ENCODE assay signal across 20 mouse cellular contexts in genomic region chr5:41755373-41755960, GRCm38 (mm10). TPM values are rescaled to one million over a fixed set of nuclear protein-coding genes. Genes with fewer than 3 reads are reported as not detected.
DNase-seq lines count a peak whose midpoint lies in the region; ATAC-seq lines count a peak whose summit lies in the region.
"Had no signal": no experiment of that assay in that cellular context is flagged by ENCODE, and none has a peak within 500 bp of the region (broad histone marks: within the 10 kb centered on the region; RNA-seq: fewer than 3 reads in every experiment).

No protein-coding gene starts in this region.

- no peaks in the 10 kb centered on the region for H3K36me3 ChIP-seq in megakaryocyte, embryonic 14.5 days (replicated peaks; ENCODE audit: low read length)
- H3K36me3 ChIP-seq in intestine, embryonic 14.5 days (ENCODE audit: control insufficient read depth, insufficient read depth, low read length) = no peaks in the 10 kb centered on the region
- H3K36me3 ChIP-seq in stomach, embryonic 14.5 days (ENCODE audit: control insufficient read depth, insufficient read depth, low read length) = no peaks in the 10 kb centered on the region
- H3K36me3 ChIP-seq: heart, embryonic 10.5 days; hindbrain, embryonic 15.5 days had no signal

- H3K4me3 ChIP-seq in megakaryocyte, embryonic 14.5 days (replicated peaks) = peak overlapping the region; percentile 33
- peak overlapping the region; percentile 22; the same call in 1 of the 2 replicates for H3K4me3 ChIP-seq in intestine, embryonic 14.5 days (ENCODE audit: low read depth, low read length)
- H3K4me3 ChIP-seq in stomach, embryonic 14.5 days (ENCODE audit: low read depth, low read length) = no peak overlapping the region; the same call in 1 of the 2 replicates
- H3K4me3 ChIP-seq: hindbrain, embryonic 15.5 days had no signal

- H3K27me3 ChIP-seq in megakaryocyte, embryonic 14.5 days (replicated peaks) = peaks cover 94% of the 10 kb centered on the region
- peaks cover 95% of the 10 kb centered on the region for H3K27me3 ChIP-seq in intestine, embryonic 14.5 days (replicated peaks; ENCODE audit: control insufficient read depth, insufficient read depth, low read length)
- peaks cover 43% of the 10 kb centered on the region for H3K27me3 ChIP-seq in stomach, embryonic 14.5 days (ENCODE audit: control insufficient read depth, insufficient read depth, low read length)

- no peak for ATAC-seq in megakaryocyte, adult 5-6 weeks (ENCODE audit: poor library complexity, severe bottlenecking)
- ATAC-seq in intestine, embryonic 14.5 days (replicated peaks; ENCODE audit: low FRiP score, low TSS enrichment, low read depth) = no peak
- no peak for ATAC-seq in stomach, embryonic 14.5 days (ENCODE audit: insufficient number of reproducible peaks, insufficient read depth, low FRiP score, low read depth)
- ATAC-seq: CD4-positive, CD25-positive, alpha-beta regulatory T cell, adult 4 months; Patski had no signal

- H3K9ac ChIP-seq in intestine, embryonic 14.5 days (ENCODE audit: low read length) = no peak overlapping the region
- no peak overlapping the region for H3K9ac ChIP-seq in stomach, embryonic 14.5 days (replicated peaks; ENCODE audit: low read depth, low read length)
- H3K9ac ChIP-seq: hindbrain, embryonic 15.5 days had no signal

- H3K4me2 ChIP-seq in intestine, embryonic 14.5 days (ENCODE audit: low read length) = peak overlapping the region; percentile 43
- H3K4me2 ChIP-seq in stomach, embryonic 14.5 days (replicated peaks; ENCODE audit: low read depth, low read length) = peak overlapping the region; percentile 22

- WGBS in intestine, embryonic 14.5 days = 3% methylated on average over 23 of the region's 23 CpGs
- 2% methylated on average over 23 of the region's 23 CpGs for WGBS in stomach, embryonic 14.5 days

- DNase-seq in ZHBTc4 (ENCODE audit: low read depth, low spot score) (peak; percentile 22), liver (no peak)
- DNase-seq in intestine, embryonic 14.5 days (ENCODE audit: low spot score) = peak; percentile 65
- no peak for DNase-seq in adrenal gland, adult 8-10 months
- DNase-seq: cerebellum, adult 9-10 months; gastrocnemius, adult 2 months; layer of hippocampus, adult 9-11 months; right cerebral cortex, postnatal 25 days; thymus, postnatal 36 days had no signal

- H3K4me1 ChIP-seq in megakaryocyte, embryonic 14.5 days = peaks cover 35% of the 10 kb centered on the region
- no peaks in the 10 kb centered on the region for H3K4me1 ChIP-seq in intestine, embryonic 14.5 days (replicated peaks; ENCODE audit: control insufficient read depth, insufficient read depth, low read length)
- no peaks in the 10 kb centered on the region for H3K4me1 ChIP-seq in stomach, embryonic 14.5 days (ENCODE audit: control insufficient read depth, insufficient read depth, low read length)

- H3K9me3 ChIP-seq in megakaryocyte, embryonic 14.5 days = peaks cover 6% of the 10 kb centered on the region
- H3K9me3 ChIP-seq in intestine, embryonic 14.5 days (ENCODE audit: control insufficient read depth, low read length) = no peaks in the 10 kb centered on the region
- no peaks in the 10 kb centered on the region for H3K9me3 ChIP-seq in stomach, embryonic 14.5 days (ENCODE audit: control insufficient read depth, low read depth, low read length)
- H3K9me3 ChIP-seq: heart, embryonic 10.5 days; hindbrain, embryonic 15.5 days had no signal

- H3K27ac ChIP-seq in intestine, embryonic 14.5 days (ENCODE audit: low read depth) = no peak overlapping the region
- no peak overlapping the region; the same call in 1 of the 2 replicates for H3K27ac ChIP-seq in stomach, embryonic 14.5 days (ENCODE audit: low read length)
- H3K27ac ChIP-seq: gastrocnemius, adult 2 months; heart, embryonic 10.5 days; hindbrain, embryonic 15.5 days had no signal

RNA-seq across cellular contexts. Expression of gene Nkx3-2, which starts 8.8 kb away (rescaled TPM):
- polyA plus RNA-seq in megakaryocyte, embryonic 14.5 days (2012; ENCODE audit: insufficient read depth, low replicate concordance) = not detected in 2 replicates
- not detected in 2 replicates for total RNA-seq in megakaryocyte, adult 5-6 weeks (2015)
- not detected in 2 replicates for total RNA-seq in megakaryocyte, adult 5-6 weeks (2017)
- 2.8 and 3.2 TPM in 2 replicates for polyA plus RNA-seq in intestine, embryonic 14.5 days (2014; fragmentation: Nextera tagmentation; extraction: Ambion mirVana)
- 2.0 and 2.8 TPM in 2 replicates for polyA plus RNA-seq in stomach, embryonic 14.5 days (2014; fragmentation: Nextera tagmentation; extraction: Ambion mirVana)
- not detected for total RNA-seq in adrenal gland, adult 8-10 months (2022)
- total RNA-seq: gastrocnemius, adult 2 months; left cerebral cortex, postnatal 36 days; monocyte, adult 5-6 weeks had no signal
- polyA plus RNA-seq: CD4-positive, CD25-positive, alpha-beta regulatory T cell, adult 4 months; hindbrain, embryonic 15.5 days; kidney, embryonic 16.5 days; liver, embryonic 16.5 days had no signal

RNA-seq across cellular contexts. Expression of gene Rab28, which starts 47.5 kb away (rescaled TPM):
- 42.6 and 132 TPM in 2 replicates for polyA plus RNA-seq in megakaryocyte, embryonic 14.5 days (2012; ENCODE audit: insufficient read depth, low replicate concordance)
- total RNA-seq in megakaryocyte, adult 5-6 weeks (2015) = 37.6 and 38.7 TPM in 2 replicates
- 23.7 and 30.2 TPM in 2 replicates for total RNA-seq in megakaryocyte, adult 5-6 weeks (2017)
- 65.9 and 66.5 TPM in 2 replicates for polyA plus RNA-seq in intestine, embryonic 14.5 days (2014; fragmentation: Nextera tagmentation; extraction: Ambion mirVana)
- polyA plus RNA-seq in stomach, embryonic 14.5 days (2014; fragmentation: Nextera tagmentation; extraction: Ambion mirVana) = 72.3 and 78.0 TPM in 2 replicates
- total RNA-seq in adrenal gland, adult 8-10 months (2022) = 10 to 100 TPM; 61.1 to 87.8 (median 71.1) TPM

Comparison
In these comparisons a context has a peak if more than half of its experiments do, and no peak if none do; other contexts are left out.
1. DNase-seq: peak in ZHBTc4 (single experiment) and intestine, embryonic 14.5 days (single experiment); none in adrenal gland, adult 8-10 months (single experiment) and liver (single experiment).